Mouse (Mus musculus) left cerebral cortex, adult 11 months (tissue): ENCODE data around the gene Plekhg3.

ENCODE experiments used
- DNase-seq: peaks from one replicate; pipeline ENCODE4 v3.0.0; 2022; ENCODE audit warnings: low spot score

Plekhg3 gene

GRCm38 (mm10) chr12:76527245-76527881, 3.3 kb upstream of the Plekhg3 start:
- no peak for DNase-seq

- no peak for DNase-seq
Measured at GRCm38 (mm10) chr12:76528766-76529165, 1.9 kb upstream of the Plekhg3 start.

GRCm38 (mm10) chr12:76531986-76532925, 1.6 kb downstream of the Plekhg3 start:
- no peak for DNase-seq

GRCm38 (mm10) chr12:76532926-76533376, 2.3 kb downstream of the Plekhg3 start:
- DNase-seq: no peak

GRCm38 (mm10) chr12:76533377-76534222, 2.9 kb downstream of the Plekhg3 start:
- DNase-seq: no peak

- DNase-seq: no peak
Measured at GRCm38 (mm10) chr12:76534233-76534632, 3.5 kb downstream of the Plekhg3 start.

- DNase-seq: no peak
Measured at GRCm38 (mm10) chr12:76534641-76535283, 4.1 kb downstream of the Plekhg3 start.

- DNase-seq: no peak
Measured at GRCm38 (mm10) chr12:76535471-76535900, 4.8 kb downstream of the Plekhg3 start.

GRCm38 (mm10) chr12:76536591-76537153, 6.0 kb downstream of the Plekhg3 start:
- DNase-seq: no peak

GRCm38 (mm10) chr12:76537434-76537833, 6.7 kb downstream of the Plekhg3 start:
- DNase-seq: no peak

GRCm38 (mm10) chr12:76540169-76540568, 9.5 kb downstream of the Plekhg3 start:
- DNase-seq: no peak

GRCm38 (mm10) chr12:76540701-76541221, 10.1 kb downstream of the Plekhg3 start:
- DNase-seq: no peak

- no peak for DNase-seq
Measured at GRCm38 (mm10) chr12:76541475-76541874, 10.8 kb downstream of the Plekhg3 start.

- DNase-seq: no peak
Measured at GRCm38 (mm10) chr12:76541879-76542278, 11.2 kb downstream of the Plekhg3 start.

GRCm38 (mm10) chr12:76545786-76546370, 15.2 kb downstream of the Plekhg3 start:
- no peak for DNase-seq

- DNase-seq: no peak
Measured at GRCm38 (mm10) chr12:76546383-76547276, 15.9 kb downstream of the Plekhg3 start.

GRCm38 (mm10) chr12:76547409-76548081, 16.9 kb downstream of the Plekhg3 start:
- DNase-seq: no peak

GRCm38 (mm10) chr12:76548082-76548423, 17.4 kb downstream of the Plekhg3 start:
- DNase-seq: no peak

GRCm38 (mm10) chr12:76549203-76549602, 18.5 kb downstream of the Plekhg3 start:
- DNase-seq: no peak
